Mouse (Mus musculus) embryo, embryonic 10.5 days (tissue): ENCODE measurements around the gene Gm13279.
"Not testable (repeated sequence)": the region's sequence is repeated elsewhere in the genome, so short reads cannot be mapped to it uniquely, and the experiment has no call there.

Experiments
- DNase-seq: peaks from one replicate; pipeline ENCODE4 v3.0.0-alpha.2; 2015; ENCODE audit warnings: low spot score

Gm13279 gene

GRCm38 (mm10) chr4:88797097-88797496 is at the start of gene Gm13279:
Gene Gm13279 (plus strand): TSS chr4:88797397.
- DNase-seq, result not testable (repeated sequence)

GRCm38 (mm10) chr4:88749926-88750325 is 47.3 kb upstream of the Gm13279 start:
- DNase-seq, result no peak

- DNase-seq, result not testable (repeated sequence)
These were observed 42.3 kb upstream of the Gm13279 start, which contains the start of gene Gm13271 for GRCm38 (mm10) chr4:88754818-88755340. Gene Gm13271 (plus strand): TSS chr4:88754868.

GRCm38 (mm10) chr4:88756581-88757513 is 40.4 kb upstream of the Gm13279 start:
- peak; percentile 34 for DNase-seq

- DNase-seq, result peak; percentile 91
These were observed 39.6 kb upstream of the Gm13279 start for GRCm38 (mm10) chr4:88757628-88758031.

- not testable (repeated sequence) for DNase-seq
These were observed 38.4 kb upstream of the Gm13279 start for GRCm38 (mm10) chr4:88758751-88759150.

- DNase-seq, result not testable (repeated sequence)
These were observed 37.5 kb upstream of the Gm13279 start, which contains the start of gene Gm13283 for GRCm38 (mm10) chr4:88759610-88760268. Gene Gm13283 (plus strand): TSS chr4:88760119.

GRCm38 (mm10) chr4:88760431-88760830 is 36.8 kb upstream of the Gm13279 start:
- DNase-seq, result peak; percentile 81

- not testable (repeated sequence) for DNase-seq
These were observed 35.4 kb upstream of the Gm13279 start for GRCm38 (mm10) chr4:88761776-88762175.

- DNase-seq, result not testable (repeated sequence)
These were observed 34.9 kb upstream of the Gm13279 start for GRCm38 (mm10) chr4:88762341-88762740.

GRCm38 (mm10) chr4:88763384-88764018 is 33.7 kb upstream of the Gm13279 start:
- DNase-seq, result peak; percentile 81

GRCm38 (mm10) chr4:88773534-88773933 is 23.7 kb upstream of the Gm13279 start, which contains the start of gene Gm13290:
Gene Gm13290 (plus strand): TSS chr4:88773834.
- not testable (repeated sequence) for DNase-seq

- DNase-seq, result not testable (repeated sequence)
These were observed 20.6 kb upstream of the Gm13279 start, which contains the start of gene Gm13289 for GRCm38 (mm10) chr4:88776622-88777021. Gene Gm13289 (plus strand): TSS chr4:88776922.

GRCm38 (mm10) chr4:88779550-88779949 is 17.6 kb upstream of the Gm13279 start, which contains the start of gene Gm13272:
Gene Gm13272 (plus strand): TSS chr4:88779850.
- not testable (repeated sequence) for DNase-seq

- not testable (repeated sequence) for DNase-seq
These were observed 16.9 kb upstream of the Gm13279 start for GRCm38 (mm10) chr4:88780320-88780719.

GRCm38 (mm10) chr4:88781831-88782230 is 15.4 kb upstream of the Gm13279 start, which contains the start of gene Ifnz:
Gene Ifnz (plus strand): TSS chr4:88782131.
- DNase-seq, result not testable (repeated sequence)

- DNase-seq, result not testable (repeated sequence)
These were observed 14.9 kb upstream of the Gm13279 start for GRCm38 (mm10) chr4:88782335-88782734.

GRCm38 (mm10) chr4:88785409-88785808 is 11.8 kb upstream of the Gm13279 start, which contains the start of gene Gm13276:
Gene Gm13276 (plus strand): TSS chr4:88785709.
- DNase-seq, result not testable (repeated sequence)

GRCm38 (mm10) chr4:88788402-88788801 is 8.8 kb upstream of the Gm13279 start, which contains the start of gene Gm13277:
Gene Gm13277 (plus strand): TSS chr4:88788632.
- DNase-seq, result not testable (repeated sequence)

- not testable (repeated sequence) for DNase-seq
These were observed 5.9 kb upstream of the Gm13279 start, which contains the start of gene Gm13278 for GRCm38 (mm10) chr4:88791250-88791649. Gene Gm13278 (plus strand): TSS chr4:88791550.
